Mouse (Mus musculus): ENCODE data around the gene Gm6356.
"Not testable (repeated sequence)": the region's sequence is repeated elsewhere in the genome, so short reads cannot be mapped to it uniquely, and the experiment has no call there.

The Gm6356 gene

GRCm38 (mm10) chr14:6973718-6974117 is at the start of gene Gm6356:
Gm6356 (minus strand) TSS chr14:6973818.
- DNase-seq = not testable (repeated sequence)

All from thymus, postnatal 36 days (tissue).